Mouse (Mus musculus): ENCODE data around the gene Foxl2.

DNA sequence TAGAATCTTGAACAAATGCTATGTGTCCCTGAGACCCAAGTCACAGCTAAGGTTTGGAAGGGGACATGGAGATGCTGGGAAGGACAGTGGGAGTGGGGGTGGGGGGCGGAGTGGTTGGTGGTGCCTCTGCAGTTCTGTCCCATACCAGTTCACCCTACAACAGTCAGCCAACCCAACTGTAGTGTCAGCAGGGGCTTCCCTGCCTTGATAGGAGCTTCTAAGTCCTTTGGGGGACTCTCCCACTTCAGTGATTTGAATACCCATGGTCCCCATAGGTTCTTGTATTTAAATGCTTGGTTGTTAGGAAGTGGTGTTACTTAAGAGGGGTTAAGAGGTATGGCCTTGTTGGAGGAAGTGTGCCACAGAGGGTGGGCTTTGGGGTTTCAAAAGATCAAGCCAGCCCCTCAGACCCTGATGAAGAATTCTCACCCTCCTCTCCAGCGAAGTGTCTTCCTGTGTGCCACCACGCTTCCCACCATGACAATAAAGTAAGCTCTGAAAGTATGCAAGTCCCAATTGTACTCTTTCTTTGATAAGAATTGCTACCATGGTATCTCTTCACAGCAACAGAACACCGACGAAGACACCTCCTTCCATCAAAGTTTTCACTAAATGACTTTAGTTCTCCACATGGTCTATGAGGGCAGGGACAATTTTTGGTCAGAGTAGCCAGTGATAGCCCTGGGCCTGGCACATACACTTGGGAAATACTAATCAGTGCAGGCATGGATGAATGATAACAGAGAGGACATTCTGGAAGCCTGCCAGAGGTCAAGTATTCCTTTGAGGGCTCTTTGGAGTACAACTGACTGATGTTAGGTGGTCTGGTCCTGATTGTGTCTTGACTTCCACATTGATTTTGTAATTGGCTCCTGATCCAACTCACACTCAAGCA lies 34.2 kb upstream of the Foxl2 start:
- TF ChIP-seq CTCF (IDR thresholded peaks at IDR 0.05; ENCODE audit: insufficient read depth, low read length) (no peak), POLR2A (IDR thresholded peaks at IDR 0.05; ENCODE audit: borderline replicate concordance, extremely low read depth, low read depth, low read length) (no peak)
